Mouse (Mus musculus): ENCODE measurements around the gene Pls1. TPM values are rescaled to one million over a fixed set of nuclear protein-coding genes. Genes with fewer than 3 reads are reported as not detected.

Gene Pls1
- total RNA-seq, 2 experiments from 2014 or later: 0.66 to 0.99 TPM

GRCm38 (mm10) chr9:95801610-95802451 lies 43.3 kb downstream of the Pls1 start:
- no peak for DNase-seq

GRCm38 (mm10) chr9:95796323-95796722 lies 48.8 kb downstream of the Pls1 start:
- DNase-seq: no peak

DNA sequence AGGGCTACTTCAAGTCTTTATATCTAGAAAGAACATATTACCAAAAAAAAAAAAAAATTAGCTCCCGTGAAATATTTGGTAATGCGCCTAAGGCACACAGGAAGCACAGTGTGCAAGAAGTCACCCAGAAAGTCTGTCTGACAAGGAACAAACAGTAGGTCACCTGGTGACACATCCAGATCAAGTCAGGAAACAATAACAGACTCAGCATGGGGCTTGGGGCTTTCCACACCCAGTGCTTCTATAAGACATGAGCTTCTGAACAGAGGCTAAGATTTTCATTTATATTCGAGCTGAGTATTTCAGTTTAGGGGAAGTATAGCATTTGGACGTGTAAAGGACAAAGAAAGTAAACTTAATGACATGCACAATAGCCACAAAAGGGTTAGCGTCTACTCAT lies 49.3 kb downstream of the Pls1 start:
- no peak for DNase-seq

- no peak for DNase-seq
These were observed 49.9 kb downstream of the Pls1 start for GRCm38 (mm10) chr9:95795077-95795784.

- no peak for DNase-seq
These were observed 50.9 kb downstream of the Pls1 start for GRCm38 (mm10) chr9:95793986-95794744.

DNA sequence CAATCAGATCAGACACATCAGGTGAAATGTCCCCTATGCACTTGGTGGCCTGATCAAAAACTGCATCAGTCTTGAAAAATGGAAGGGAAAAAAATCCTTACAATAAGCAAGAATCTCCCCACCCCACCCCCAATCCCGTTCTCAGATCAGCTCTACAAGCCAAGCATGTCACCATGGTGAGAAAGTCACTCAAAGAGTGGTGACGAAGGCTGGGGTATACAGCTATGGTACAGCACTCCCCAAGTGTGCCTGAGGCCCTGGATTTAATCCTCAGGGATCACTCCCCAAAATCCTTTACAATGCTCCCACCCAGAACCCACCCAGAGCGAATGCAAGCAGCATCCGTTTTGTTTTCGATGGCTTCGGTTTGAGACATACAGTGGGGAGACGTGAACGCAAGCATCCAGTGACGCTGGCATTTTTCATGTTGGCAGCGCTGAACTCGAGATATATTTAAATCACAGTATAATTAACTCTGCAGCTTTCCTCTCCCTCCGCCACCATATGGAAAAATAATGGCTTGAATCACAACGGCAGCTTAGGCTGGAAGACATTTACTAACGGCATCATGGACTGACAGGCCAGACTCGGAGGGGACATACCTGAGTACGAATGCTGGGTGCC lies 60.1 kb downstream of the Pls1 start:
- DNase-seq: no peak

DNA sequence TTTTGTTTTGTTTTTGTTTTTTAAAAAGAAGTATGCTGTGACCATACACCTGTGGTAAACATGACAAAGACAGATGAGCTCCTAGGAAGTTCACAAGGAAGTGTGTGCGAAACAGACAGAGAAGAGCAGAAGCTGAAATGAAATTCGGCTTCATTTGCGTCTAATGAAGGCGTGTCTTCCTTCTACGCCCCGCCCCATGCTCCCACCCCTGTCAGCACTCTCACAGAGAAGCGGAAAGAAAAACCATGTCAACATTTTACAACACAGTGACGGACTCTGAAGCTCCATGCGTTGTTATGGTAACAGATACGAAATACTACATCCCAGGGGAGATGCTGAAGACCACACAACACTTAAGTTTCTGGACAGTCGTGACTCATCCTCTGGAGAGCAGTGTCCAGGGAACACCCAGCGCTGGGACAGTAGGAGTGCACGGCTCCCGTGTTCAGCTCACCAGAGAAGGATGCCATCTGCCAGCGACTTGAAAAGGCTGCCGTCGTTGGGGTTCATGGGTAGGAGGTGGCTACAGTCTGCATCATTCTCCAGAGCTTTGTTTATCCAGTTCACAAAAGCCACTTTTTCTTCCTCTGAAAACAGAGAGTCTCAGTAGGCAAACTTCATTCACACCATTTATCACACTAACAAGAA lies 61.3 kb downstream of the Pls1 start:
- DNase-seq: no peak

DNA sequence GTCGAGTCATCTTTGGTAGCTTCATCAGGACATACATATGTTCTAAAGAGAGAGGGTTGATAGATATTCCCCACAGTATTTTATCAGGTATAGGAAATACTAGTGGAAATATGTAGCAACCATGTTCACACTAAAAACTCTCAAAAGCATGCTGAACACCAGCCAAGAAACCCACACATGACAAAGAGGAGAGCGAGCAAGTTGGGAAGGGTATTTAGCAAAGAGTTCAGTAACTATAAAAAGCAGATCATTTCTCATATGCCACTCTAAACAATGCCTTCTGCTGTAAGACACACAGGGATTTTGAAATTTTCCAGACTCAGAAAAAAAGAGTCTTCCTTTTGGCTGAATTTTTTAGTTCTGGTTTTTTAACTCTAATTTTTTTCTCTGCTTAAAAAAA lies 73.4 kb downstream of the Pls1 start:
- DNase-seq: no peak

GRCm38 (mm10) chr9:95763218-95763617 lies 81.9 kb downstream of the Pls1 start:
- DNase-seq: no peak

DNA sequence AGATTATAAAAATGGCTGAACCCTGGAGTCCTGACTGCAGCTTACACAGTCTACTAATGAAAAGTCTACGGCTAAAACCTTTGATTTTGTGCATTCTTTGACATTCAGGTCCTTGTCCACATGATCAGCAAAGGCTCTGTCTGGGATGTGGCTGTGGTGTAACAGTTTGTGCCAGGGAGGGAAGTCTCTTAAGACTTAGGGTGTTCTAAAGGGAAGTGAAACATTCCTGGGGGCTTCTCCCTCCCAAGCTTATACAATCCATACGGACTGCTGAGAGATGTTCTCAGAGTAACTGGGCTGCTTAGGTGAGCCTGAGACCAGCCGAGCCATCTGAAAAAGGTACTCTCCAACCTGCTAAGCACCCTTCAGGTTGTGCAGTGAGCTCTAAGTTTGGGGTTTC lies 82.9 kb downstream of the Pls1 start:
- no peak for DNase-seq

DNA sequence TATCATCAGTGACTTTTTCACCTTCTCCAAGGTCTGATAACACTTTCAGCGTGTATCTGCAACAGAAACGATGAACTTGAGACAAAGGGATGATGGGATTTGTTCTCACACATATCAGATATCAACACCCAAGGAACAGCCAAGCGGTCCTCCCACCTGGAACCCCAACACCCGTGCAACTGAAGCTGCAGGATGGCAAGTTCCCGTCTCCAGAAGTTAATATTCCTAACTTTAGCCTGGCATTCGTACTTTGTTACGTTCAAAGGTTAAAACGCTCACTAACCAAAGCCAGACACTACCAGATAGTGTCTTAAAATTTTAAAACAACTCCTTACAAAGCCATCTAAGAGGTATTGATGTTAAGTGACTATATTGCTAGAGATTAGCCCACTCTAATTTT lies 83.7 kb downstream of the Pls1 start:
- DNase-seq: no peak

- no peak for DNase-seq
These were observed 94.4 kb downstream of the Pls1 start for GRCm38 (mm10) chr9:95750746-95751145.

DNA sequence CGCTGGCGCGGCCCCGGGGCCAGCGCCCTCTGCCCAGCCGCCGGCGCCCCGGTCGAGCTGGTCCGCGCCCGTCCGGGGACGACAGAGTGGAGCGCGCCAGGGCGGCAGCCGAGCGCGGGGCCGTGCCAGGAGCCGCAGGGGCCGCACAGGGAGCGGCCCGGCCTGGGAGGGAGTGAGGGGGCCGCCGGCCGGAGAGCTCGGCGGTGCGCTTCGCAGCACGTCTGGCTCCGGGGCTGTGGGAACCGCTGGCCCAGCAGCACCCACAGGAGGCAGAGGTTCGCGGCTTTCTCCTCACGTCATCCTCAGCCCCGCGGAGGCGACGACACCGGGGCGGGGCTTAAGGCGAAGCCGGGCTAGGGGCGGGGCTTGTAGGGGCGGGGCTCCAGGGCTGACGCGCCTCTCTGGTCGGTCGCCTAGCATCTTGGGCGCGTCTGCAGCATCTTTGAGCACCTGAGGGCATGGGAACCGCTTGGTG lies 95.0 kb downstream of the Pls1 start, which contains the start of gene Trpc1:
Gene Trpc1, minus strand, starts transcription at position 339 of the 475 bp plus-strand sequence.
- peak; percentile 76 for DNase-seq

DNA sequence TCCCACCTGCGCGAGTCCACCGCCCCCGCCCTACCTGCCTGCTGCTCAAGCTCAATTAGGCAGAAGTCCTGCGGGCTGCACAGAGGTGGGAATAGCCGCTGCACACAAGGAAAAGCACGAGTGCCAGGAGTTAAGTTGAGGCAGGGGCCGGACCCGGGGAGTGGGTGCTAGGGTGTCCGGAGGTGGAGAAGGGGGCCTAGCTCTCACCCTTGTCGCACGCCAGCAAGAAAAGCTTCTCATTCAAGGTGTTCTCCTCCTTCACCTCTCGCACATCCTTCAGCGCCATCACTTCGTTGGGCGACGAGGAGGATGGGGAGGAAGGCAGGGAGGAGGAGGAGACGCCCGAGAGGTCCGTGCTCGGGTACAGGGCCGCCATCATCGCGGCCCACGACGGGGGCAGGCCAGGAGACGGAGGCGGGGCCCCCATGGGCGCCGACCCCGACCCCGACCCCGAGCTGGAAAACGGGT lies 95.6 kb downstream of the Pls1 start:
- no peak for DNase-seq

GRCm38 (mm10) chr9:95747298-95747697 lies 97.8 kb downstream of the Pls1 start:
- no peak for DNase-seq

DNA sequence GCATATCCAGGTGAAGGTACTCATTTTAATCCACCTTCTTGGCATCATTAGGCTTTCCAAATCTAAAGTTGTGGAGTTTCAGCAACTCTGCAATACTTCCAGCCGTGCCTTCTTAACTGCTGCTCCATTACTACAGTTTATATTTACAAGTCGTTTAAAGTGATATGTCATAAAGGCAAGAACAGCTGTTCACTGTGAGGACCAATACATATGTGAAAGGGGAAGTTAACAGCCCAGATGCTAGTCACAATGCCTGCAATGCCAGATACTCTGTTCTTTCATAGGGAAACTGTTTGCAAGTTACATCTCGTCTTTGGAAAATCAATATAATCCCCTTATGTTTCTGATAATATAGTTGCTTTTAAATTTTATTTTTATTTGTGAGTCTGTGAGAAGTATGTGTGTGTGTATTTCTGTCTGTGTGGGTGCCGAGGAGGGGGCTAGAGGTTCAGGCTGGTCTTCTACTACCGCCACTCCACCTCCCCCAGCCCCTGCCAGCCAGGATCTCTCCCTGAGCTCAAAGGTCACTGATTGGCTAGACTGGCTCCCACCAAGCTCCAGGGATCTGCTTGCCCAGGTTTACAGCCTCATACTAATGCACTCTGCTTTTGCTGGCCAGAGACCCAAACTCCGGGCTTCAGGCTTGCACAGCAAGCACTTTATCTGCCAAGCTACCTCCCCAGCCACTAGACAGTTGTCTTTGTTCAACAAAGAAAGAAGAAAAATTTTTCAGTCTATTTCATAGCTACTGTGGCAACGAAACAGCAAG lies 100.1 kb downstream of the Pls1 start:
- DNase-seq: no peak

DNA sequence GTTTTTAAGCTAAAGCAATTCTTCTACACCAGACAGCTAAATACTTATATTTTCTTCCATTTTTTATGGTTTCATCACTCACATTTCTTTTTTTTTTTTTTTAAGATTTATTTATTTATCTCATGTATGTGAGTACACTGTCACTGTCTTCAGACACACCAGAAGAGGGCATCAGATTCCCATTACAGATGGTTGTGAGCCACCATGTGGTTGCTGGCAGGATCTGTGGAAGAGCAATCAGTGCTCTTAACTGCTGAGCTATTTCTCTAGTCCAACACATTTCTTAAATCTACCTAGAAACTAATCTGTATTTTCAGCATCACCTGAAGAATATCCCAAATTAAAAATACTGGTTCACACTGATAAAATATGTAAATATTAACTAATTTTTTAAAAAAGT lies 108.9 kb downstream of the Pls1 start:
- no peak for DNase-seq

DNA sequence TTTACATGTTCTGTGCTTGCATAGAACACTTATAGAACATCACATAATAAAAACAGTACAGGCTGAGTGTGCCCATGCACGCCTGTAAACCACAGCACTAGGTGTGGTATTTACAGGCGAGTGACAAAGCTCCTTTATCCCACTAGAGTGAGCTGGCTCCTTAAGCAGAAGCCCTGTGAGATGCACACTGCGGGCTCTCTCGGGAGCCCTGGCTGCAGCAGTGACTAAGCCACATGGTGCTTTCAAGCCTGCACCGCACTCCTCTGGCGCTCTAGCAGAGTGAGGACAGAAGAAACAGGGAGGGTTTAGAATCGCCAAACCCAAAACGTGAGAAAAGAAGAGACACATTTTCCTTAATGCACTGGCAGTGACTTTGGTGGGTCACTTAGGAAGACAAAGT lies 132.5 kb downstream of the Pls1 start:
- no peak for DNase-seq

DNA sequence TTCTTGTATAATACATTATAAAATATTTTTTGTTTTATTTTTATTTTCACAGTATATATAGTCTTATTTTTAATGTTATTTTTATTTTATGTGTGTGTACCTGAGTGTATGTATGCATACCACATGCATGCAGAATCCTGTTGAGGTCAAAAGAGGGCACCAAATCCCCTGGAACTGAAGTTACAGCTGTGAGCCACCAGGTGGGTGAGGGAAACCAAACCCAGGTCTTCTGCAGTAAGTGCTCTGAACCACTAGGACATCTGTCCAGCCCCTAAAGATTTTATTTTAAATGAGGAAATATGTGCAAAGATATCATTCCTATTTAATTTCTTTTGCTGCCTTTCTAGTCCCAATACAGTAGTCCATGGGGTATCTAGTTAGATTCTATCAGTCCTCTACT lies 136.2 kb downstream of the Pls1 start:
- no peak for DNase-seq

- no peak for DNase-seq
These were observed 139.7 kb downstream of the Pls1 start for GRCm38 (mm10) chr9:95705371-95705770.

DNA sequence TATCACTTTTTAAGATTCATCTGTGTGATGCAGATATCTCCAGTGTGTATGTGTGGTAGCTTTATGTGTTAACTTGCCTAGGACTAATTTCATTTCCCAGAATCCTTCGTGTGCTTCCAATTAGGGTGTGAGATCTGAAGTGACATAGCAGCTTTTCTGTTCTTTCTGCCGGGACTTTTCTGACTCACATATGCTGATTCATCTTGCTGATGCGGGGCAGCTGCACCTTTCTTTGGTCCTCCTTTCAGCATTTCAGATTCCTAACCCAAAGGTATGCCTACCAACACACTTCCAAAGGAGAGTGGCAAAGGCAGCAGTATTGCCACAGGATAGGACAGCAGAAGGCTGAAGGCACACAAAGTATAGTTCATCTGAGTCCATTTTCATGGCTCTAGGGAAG lies 141.0 kb downstream of the Pls1 start:
- DNase-seq: no peak
